Mouse (Mus musculus) liver, embryonic 14.5 days (tissue): ENCODE measurements at regions not wholly inside any gene's neighbourhood (a gene's known extent, or its start where the extent isn't known, plus 50 kb on each side); places are given as distances from the start of the nearest gene placed in this dataset.

Source experiments
- CTCF ChIP-seq: IDR thresholded peaks from 2 replicates; pipeline ENCODE4 v1.5.1; 2016; ENCODE audit warnings: antibody characterized with exemption, low read depth, control low read depth
- EP300 ChIP-seq: IDR thresholded peaks from 2 replicates; pipeline ENCODE4 v1.6.1; 2016; ENCODE audit warnings: antibody characterized with exemption, low read depth

DNA sequence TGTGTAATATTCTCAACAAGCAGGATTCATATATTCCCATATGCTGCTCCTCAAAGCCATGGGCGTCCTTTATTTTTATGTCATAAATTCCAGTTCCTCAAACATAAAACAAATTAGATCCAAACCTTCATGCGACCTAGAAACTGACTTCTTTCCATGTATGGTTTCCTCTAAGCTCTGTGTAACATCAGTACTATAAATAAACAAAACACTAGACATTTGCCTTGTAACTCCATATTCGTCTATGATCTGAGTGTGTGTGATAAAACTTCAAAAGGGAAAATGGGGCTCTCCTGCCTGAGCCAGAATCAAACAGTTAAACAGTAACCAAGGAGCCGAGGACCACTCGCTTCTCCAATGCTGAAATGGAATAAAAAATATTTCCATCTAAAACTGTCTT, 322.8 kb upstream of the Hsf2 start:
- no peak for TF ChIP-seq CTCF
- TF ChIP-seq EP300, result no peak
